Comparison of ENCODE assay signal across 8 mouse cellular contexts in the genomic region with DNA sequence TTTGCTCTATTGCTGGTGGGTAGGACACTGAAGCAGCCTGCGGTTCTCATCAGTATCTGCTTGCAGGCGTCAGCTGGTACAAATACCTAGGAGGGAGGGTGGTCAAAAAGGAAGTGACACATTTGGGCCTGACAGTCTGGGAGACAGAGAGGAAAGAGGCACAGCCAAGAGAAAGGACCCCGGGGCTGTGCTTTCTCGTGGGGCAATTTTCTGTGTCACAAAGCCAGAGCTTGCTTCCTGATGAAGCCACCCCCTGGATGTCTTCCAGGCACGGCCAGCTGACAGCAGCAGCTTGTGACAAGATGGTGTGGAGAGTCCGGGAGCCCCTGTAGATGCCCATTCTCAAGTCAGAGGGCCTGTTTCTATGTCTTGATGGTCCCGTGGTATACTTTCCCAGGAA.
DNase-seq lines count a peak whose midpoint lies in the region; ATAC-seq and TF ChIP-seq lines count a peak whose summit lies in the region.

No protein-coding gene starts in this region.

- 44% methylated on average over 7 of the region's 7 CpGs for WGBS in lung, postnatal 0 days
- 71% methylated on average over 7 of the region's 7 CpGs for WGBS in forebrain, embryonic 13.5 days
- WGBS in intestine, postnatal 0 days, result 66% methylated on average over 7 of the region's 7 CpGs

- H3K27ac ChIP-seq in layer of hippocampus, adult 2 months, result no peak overlapping the region
- H3K27ac ChIP-seq in lung, postnatal 0 days (ENCODE audit: low read length), result no peak overlapping the region
- H3K27ac ChIP-seq in forebrain, embryonic 13.5 days, result no peak overlapping the region
- H3K27ac ChIP-seq in intestine, postnatal 0 days (ENCODE audit: low read depth, low read length), result no peak overlapping the region

- H3K36me3 ChIP-seq in lung, postnatal 0 days (ENCODE audit: insufficient read depth, low read length), result no peaks in the 10 kb centered on the region
- H3K36me3 ChIP-seq in forebrain, embryonic 13.5 days (ENCODE audit: poor library complexity, severe bottlenecking), result no peaks in the 10 kb centered on the region
- H3K36me3 ChIP-seq in intestine, postnatal 0 days (ENCODE audit: control insufficient read depth, insufficient read depth), result no peaks in the 10 kb centered on the region

- H3K4me1 ChIP-seq in lung, postnatal 0 days (ENCODE audit: insufficient read depth, low read depth, low read length), result 0 out of 2 replicates have a peak, but pooled peaks cover 2% of the 10 kb centered on the region
- peaks cover 12% of the 10 kb centered on the region for H3K4me1 ChIP-seq in forebrain, embryonic 13.5 days
- H3K4me1 ChIP-seq in intestine, postnatal 0 days (replicated peaks; ENCODE audit: control insufficient read depth, insufficient read depth, low read length), result no peaks in the 10 kb centered on the region

- H3K9ac ChIP-seq in lung, postnatal 0 days (replicated peaks; ENCODE audit: low read depth), result no peak overlapping the region
- H3K9ac ChIP-seq in forebrain, embryonic 13.5 days, result no peak overlapping the region
- H3K9ac ChIP-seq in intestine, postnatal 0 days (ENCODE audit: low read depth, low read length), result no peak overlapping the region

- no peak for TF ChIP-seq EP300 in lung, postnatal 0 days (IDR thresholded peaks at IDR 0.05)

- H3K4me2 ChIP-seq in lung, postnatal 0 days (replicated peaks; ENCODE audit: low read depth, low read length), result no peak overlapping the region
- no peak overlapping the region for H3K4me2 ChIP-seq in forebrain, embryonic 13.5 days
- H3K4me2 ChIP-seq in intestine, postnatal 0 days (replicated peaks; ENCODE audit: low read depth), result no peak overlapping the region

- H3K4me3 ChIP-seq in layer of hippocampus, adult 2 months, result no peak overlapping the region
- H3K4me3 ChIP-seq in lung, postnatal 0 days (ENCODE audit: low read depth, low read length), result no peak overlapping the region
- H3K4me3 ChIP-seq in forebrain, embryonic 13.5 days, result no peak overlapping the region
- no peak overlapping the region for H3K4me3 ChIP-seq in intestine, postnatal 0 days (ENCODE audit: low read depth, low read length)

- H3K9me3 ChIP-seq in lung, postnatal 0 days (ENCODE audit: low read length), result no peaks in the 10 kb centered on the region
- no peaks in the 10 kb centered on the region; the same call in 1 of the 2 replicates for H3K9me3 ChIP-seq in forebrain, embryonic 13.5 days (replicated peaks)
- H3K9me3 ChIP-seq in intestine, postnatal 0 days (ENCODE audit: control insufficient read depth), result 0 out of 2 replicates have a peak, but pooled peaks cover 7% of the 10 kb centered on the region

- TF ChIP-seq CTCF in layer of hippocampus, adult 2 months (conservative IDR thresholded peaks at IDR 0.05), result no peak
- no peak for TF ChIP-seq CTCF in lung, postnatal 0 days (IDR thresholded peaks at IDR 0.05)
- no peak for TF ChIP-seq CTCF in intestine, postnatal 0 days (IDR thresholded peaks at IDR 0.05; ENCODE audit: low read depth)

- peak; percentile 81 for DNase-seq in layer of hippocampus, adult 9-11 months
- DNase-seq in layer of hippocampus, adult 2 months (ENCODE audit: low spot score in 2 of 2), result no peak
- DNase-seq in adrenal gland, postnatal 14 days, result peak; percentile 53
- peak; percentile 10 to 12 for DNase-seq in cerebellum, postnatal 36 days
- DNase-seq in lung, postnatal 0 days (ENCODE audit: low spot score), result peak; percentile 36
- no peak for DNase-seq in embryo, embryonic 9.5 days (ENCODE audit: extremely low spot score)

- ATAC-seq in lung, postnatal 0 days, result peak; percentile 25
- ATAC-seq in forebrain, embryonic 13.5 days, result no peak
- no peak for ATAC-seq in intestine, postnatal 0 days

- no peaks in the 10 kb centered on the region for H3K27me3 ChIP-seq in lung, postnatal 0 days (replicated peaks; ENCODE audit: insufficient read depth, low read length)
- peaks cover 2% of the 10 kb centered on the region; the same call in 1 of the 2 replicates for H3K27me3 ChIP-seq in forebrain, embryonic 13.5 days
- no peaks in the 10 kb centered on the region for H3K27me3 ChIP-seq in intestine, postnatal 0 days (replicated peaks; ENCODE audit: control insufficient read depth, insufficient read depth, low read length)

Comparison
In these comparisons a context has a peak if more than half of its experiments do, and no peak if none do; other contexts are left out.
1. DNase-seq: peak in layer of hippocampus, adult 9-11 months (single experiment), adrenal gland, postnatal 14 days (single experiment), cerebellum, postnatal 36 days (2 of 2) and lung, postnatal 0 days (single experiment); none in layer of hippocampus, adult 2 months (0 of 2) and embryo, embryonic 9.5 days (single experiment).